Mouse (Mus musculus) cerebellum, adult 2 months (tissue): ENCODE data around the gene Abi3.

Source experiments
- CTCF ChIP-seq: fragments of 200-500 bp; IDR thresholded peaks from 2 replicates; pipeline ENCODE4 v1.5.1; 2011; ENCODE audit warnings: low read depth, mild to moderate bottlenecking, control low read depth, low read length, moderate library complexity, borderline replicate concordance; ENCODE audit not compliant: insufficient read depth
- POLR2A ChIP-seq: fragments of 200-500 bp; IDR thresholded peaks from 2 replicates; pipeline ENCODE4 v1.6.1; 2011; ENCODE audit warnings: low read length, control low read depth, borderline replicate concordance; ENCODE audit not compliant: insufficient read depth

DNA sequence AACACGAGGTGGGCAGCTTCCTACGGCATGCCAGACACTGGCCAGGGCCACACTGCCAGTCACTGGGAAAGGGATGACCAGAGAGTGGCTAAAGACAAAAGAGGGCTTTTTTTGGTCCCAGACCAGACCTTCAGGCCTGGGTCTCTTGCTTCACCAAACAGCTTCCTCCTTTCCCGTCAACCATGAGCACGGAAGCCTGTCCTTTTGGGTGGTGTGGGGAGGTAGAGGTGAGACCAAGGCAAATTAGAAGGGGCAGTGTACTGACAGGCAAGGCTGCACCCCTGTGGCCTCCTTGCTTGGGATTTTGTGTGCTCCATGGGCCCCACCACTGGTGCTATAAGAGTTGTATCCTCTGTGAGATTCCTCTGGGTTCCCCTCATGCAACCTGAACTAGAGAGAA is 3.7 kb downstream of the Abi3 start:
- no peak for TF ChIP-seq POLR2A
- no peak for TF ChIP-seq CTCF
